Mouse (Mus musculus) ES-Bruce4 (cell line): ENCODE data around the gene Phf20.

Experiments used
- CTCF ChIP-seq: IDR thresholded peaks from one replicate; pipeline ENCODE4 v1.8.1; 2011; ENCODE audit warnings: low read depth, low read length
- POLR2A ChIP-seq: IDR thresholded peaks from one replicate; pipeline ENCODE4 v1.8.1; 2011; ENCODE audit warnings: low read length; ENCODE audit not compliant: insufficient read depth

DNA sequence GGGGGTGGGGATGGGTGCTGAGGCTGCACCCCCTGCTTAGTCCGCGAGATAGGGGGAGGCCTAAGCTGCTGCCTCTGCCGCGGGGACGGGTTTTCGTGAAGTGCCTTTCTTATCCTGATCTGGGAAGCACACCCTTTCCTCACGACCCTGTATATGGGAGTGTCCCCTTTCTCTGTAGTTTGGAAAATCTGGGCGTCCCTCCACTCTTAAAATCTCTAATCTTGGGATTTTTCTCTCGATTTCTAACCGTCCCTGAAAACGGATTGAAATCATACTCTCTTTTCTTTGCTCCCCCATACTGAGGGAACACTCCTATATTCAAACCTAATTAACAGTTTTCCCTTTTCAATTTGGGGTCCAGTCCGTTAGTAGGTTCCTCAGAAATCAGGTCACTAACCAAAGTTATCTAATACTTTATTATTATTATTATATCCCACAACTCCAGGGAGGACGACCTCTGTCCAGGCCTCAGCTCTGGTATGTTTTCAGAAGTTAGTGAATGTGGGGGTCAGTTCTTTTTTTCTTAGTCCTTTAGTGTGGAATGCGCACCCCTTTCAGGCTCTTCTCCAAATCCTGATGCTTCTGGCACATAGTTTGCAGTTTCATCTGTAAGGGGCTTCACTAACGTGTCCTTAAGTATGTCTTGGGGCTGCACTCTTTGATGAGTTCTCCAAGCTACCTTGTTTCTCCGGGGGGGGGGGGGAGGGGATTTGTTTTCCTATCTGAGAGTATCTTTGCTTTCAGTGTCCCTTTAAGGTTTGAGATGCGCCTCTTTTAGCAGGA, 1.1 kb downstream of the Phf20 start:
- TF ChIP-seq POLR2A (no peak), CTCF (no peak)
